Mouse (Mus musculus): ENCODE results near the gene Gm42957. TPM values are rescaled to one million over a fixed set of nuclear protein-coding genes. Genes with fewer than 3 reads are reported as not detected.
A peak's percentile ranks its signal among the peaks of the same experiment; 100 is the strongest.

Gene Gm42957
- polyA plus RNA-seq, 1 experiment, result 0.23 TPM

- H3K27ac ChIP-seq (ENCODE audit: control insufficient read depth, insufficient read depth, low read length), result no peak overlapping the region
- H3K27me3 ChIP-seq (ENCODE audit: control insufficient read depth, insufficient read depth, low read length), result no peaks in the 10 kb centered on the region; the same call in 1 of the 2 replicates
- 95% methylated on average over 4 of the region's 4 CpGs for WGBS
- H3K4me1 ChIP-seq (replicated peaks; ENCODE audit: control insufficient read depth, insufficient read depth, low read length), result no peaks in the 10 kb centered on the region
- no peaks in the 10 kb centered on the region for H3K36me3 ChIP-seq (ENCODE audit: control insufficient read depth, insufficient read depth, low read length)
- TF ChIP-seq CTCF (IDR thresholded peaks at IDR 0.05; ENCODE audit: borderline replicate concordance, control insufficient read depth, extremely low read depth, insufficient read depth, low read length, poor library complexity), result no peak
- no peak for TF ChIP-seq POLR2A (IDR thresholded peaks at IDR 0.05; ENCODE audit: control insufficient read depth, extremely low read depth, insufficient read depth, low read length, poor library complexity)
- no peak for DNase-seq
- H3K4me3 ChIP-seq (ENCODE audit: control insufficient read depth, insufficient read depth, low read length), result no peak overlapping the region
These were observed 28.7 kb upstream of the Gm42957 start for GRCm38 (mm10) chr3:96606618-96607017.

DNA sequence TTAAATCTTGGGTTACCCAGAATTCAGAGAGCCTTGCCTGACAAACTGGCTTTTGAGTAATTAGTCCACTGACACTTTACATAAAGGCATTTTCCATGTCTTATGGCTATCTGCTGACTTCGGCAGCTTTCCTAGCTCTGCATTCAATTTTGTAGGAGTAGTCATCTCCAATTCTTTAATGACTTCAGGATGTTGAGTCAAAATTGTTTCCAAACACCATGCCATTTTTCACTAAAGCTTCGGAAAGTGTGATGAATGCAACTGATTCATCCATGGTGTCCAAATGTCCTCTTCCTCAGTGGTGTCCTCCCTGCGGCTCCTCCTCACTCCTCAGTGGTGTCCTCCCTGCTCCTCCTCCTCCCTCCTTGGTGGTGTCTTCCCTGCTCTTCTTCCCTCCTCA, 17.3 kb upstream of the Gm42957 start:
- Histone ChIP-seq H3K27me3 (ENCODE audit: control insufficient read depth, insufficient read depth, low read length) (no peaks in the 10 kb centered on the region), H3K27ac (ENCODE audit: control insufficient read depth, insufficient read depth, low read length) (no peak overlapping the region), H3K4me1 (replicated peaks; ENCODE audit: control insufficient read depth, insufficient read depth, low read length) (no peaks in the 10 kb centered on the region), H3K36me3 (ENCODE audit: control insufficient read depth, insufficient read depth, low read length) (no peaks in the 10 kb centered on the region; the same call in 1 of the 2 replicates), H3K4me3 (ENCODE audit: control insufficient read depth, insufficient read depth, low read length) (no peak overlapping the region)
- DNase-seq, result no peak
- no peak for TF ChIP-seq POLR2A (IDR thresholded peaks at IDR 0.05; ENCODE audit: control insufficient read depth, extremely low read depth, insufficient read depth, low read length, poor library complexity)
- TF ChIP-seq CTCF (IDR thresholded peaks at IDR 0.05; ENCODE audit: borderline replicate concordance, control insufficient read depth, extremely low read depth, insufficient read depth, low read length, poor library complexity), result no peak
- WGBS, result 96% methylated on average over 3 of the region's 3 CpGs

- H3K27me3 ChIP-seq (ENCODE audit: control insufficient read depth, insufficient read depth, low read length), result no peaks in the 10 kb centered on the region
- H3K36me3 ChIP-seq (ENCODE audit: control insufficient read depth, insufficient read depth, low read length), result no peaks in the 10 kb centered on the region; the same call in 1 of the 2 replicates
- DNase-seq, result no peak
- no peak overlapping the region for H3K4me3 ChIP-seq (ENCODE audit: control insufficient read depth, insufficient read depth, low read length)
- H3K4me1 ChIP-seq (replicated peaks; ENCODE audit: control insufficient read depth, insufficient read depth, low read length), result no peaks in the 10 kb centered on the region
- TF ChIP-seq CTCF (IDR thresholded peaks at IDR 0.05; ENCODE audit: borderline replicate concordance, control insufficient read depth, extremely low read depth, insufficient read depth, low read length, poor library complexity) (no peak), POLR2A (IDR thresholded peaks at IDR 0.05; ENCODE audit: control insufficient read depth, extremely low read depth, insufficient read depth, low read length, poor library complexity) (no peak)
- 97% methylated on average over 4 of the region's 4 CpGs for WGBS
- no peak overlapping the region for H3K27ac ChIP-seq (ENCODE audit: control insufficient read depth, insufficient read depth, low read length)
These were observed 12.1 kb upstream of the Gm42957 start for GRCm38 (mm10) chr3:96623201-96623600.

GRCm38 (mm10) chr3:96629729-96630600, 5.3 kb upstream of the Gm42957 start, which contains the start of gene Rbm8a:
Rbm8a (plus strand) TSS chr3:96629933.
- WGBS, result under 1% methylated on average over 48 of the region's 48 CpGs

DNA sequence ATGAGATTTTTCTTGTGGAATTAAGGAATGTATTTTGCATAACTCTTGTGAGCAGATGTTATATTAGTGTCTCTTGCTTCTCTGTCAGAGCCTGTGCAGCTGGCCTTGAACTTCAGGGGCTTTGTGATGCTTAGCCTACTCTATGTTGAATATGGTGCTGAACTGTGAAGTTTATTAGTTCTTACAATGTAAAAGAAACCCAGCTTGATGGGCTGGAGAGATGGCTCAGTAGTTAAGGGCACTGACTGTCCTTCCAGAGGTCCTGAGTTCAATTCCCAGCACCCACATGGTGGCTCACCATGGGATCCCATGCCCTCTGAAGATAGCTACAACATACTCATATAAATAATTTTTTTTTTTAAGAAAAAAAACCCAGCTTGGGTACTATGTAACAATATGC, 3.2 kb upstream of the Gm42957 start:
- peaks cover 19% of the 10 kb centered on the region for H3K4me1 ChIP-seq (replicated peaks; ENCODE audit: control insufficient read depth, insufficient read depth, low read length)
- no peak overlapping the region for H3K27ac ChIP-seq (ENCODE audit: control insufficient read depth, insufficient read depth, low read length)
- H3K4me3 ChIP-seq (ENCODE audit: control insufficient read depth, insufficient read depth, low read length), result no peak overlapping the region
- TF ChIP-seq POLR2A (IDR thresholded peaks at IDR 0.05; ENCODE audit: control insufficient read depth, extremely low read depth, insufficient read depth, low read length, poor library complexity) (no peak), CTCF (IDR thresholded peaks at IDR 0.05; ENCODE audit: borderline replicate concordance, control insufficient read depth, extremely low read depth, insufficient read depth, low read length, poor library complexity) (no peak)
- peaks cover 5% of the 10 kb centered on the region; the same call in 1 of the 2 replicates for H3K36me3 ChIP-seq (ENCODE audit: control insufficient read depth, insufficient read depth, low read length)
- DNase-seq, result no peak
- no peaks in the 10 kb centered on the region for H3K27me3 ChIP-seq (ENCODE audit: control insufficient read depth, insufficient read depth, low read length)

More at GRCm38 (mm10) chr3:96629729-96630600, 5.3 kb upstream of the Gm42957 start, which contains the start of gene Rbm8a:
- Histone ChIP-seq H3K27me3 (ENCODE audit: control insufficient read depth, insufficient read depth, low read length) (no peaks in the 10 kb centered on the region), H3K27ac (ENCODE audit: control insufficient read depth, insufficient read depth, low read length) (no peak within 1 kb of the TSS), H3K4me3 (ENCODE audit: control insufficient read depth, insufficient read depth, low read length) (peak within 1 kb of the TSS; percentile 95), H3K4me1 (replicated peaks; ENCODE audit: control insufficient read depth, insufficient read depth, low read length) (peaks cover 13% of the 10 kb centered on the region), H3K36me3 (ENCODE audit: control insufficient read depth, insufficient read depth, low read length) (peaks cover 5% of the 10 kb centered on the region; the same call in 1 of the 2 replicates)
- DNase-seq, result peak; percentile 95
- TF ChIP-seq POLR2A (IDR thresholded peaks at IDR 0.05; ENCODE audit: control insufficient read depth, extremely low read depth, insufficient read depth, low read length, poor library complexity) (peak; percentile 84), CTCF (IDR thresholded peaks at IDR 0.05; ENCODE audit: borderline replicate concordance, control insufficient read depth, extremely low read depth, insufficient read depth, low read length, poor library complexity) (peak; percentile 36; the same call in 1 of the 2 replicates)

DNA sequence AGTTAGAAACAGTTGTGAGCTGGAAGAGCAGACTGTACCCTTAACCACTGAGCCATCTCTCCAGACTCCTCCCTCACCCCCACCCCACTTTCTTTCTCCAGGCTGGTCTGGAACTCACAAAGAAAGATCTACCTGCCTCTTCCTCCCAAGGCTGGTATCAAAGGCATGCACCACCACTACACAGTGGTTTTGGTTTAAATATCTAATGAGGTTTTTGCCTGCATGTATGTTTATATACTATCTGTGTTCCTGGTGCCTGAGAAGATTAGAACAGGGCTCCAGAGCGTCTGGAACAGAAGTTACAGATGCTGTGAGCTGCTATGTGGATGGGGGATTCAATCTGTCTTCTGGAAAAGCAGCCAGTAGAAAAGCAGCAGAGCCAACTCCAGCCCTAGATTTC, 1.3 kb upstream of the Gm42957 start:
- no peak overlapping the region for H3K4me3 ChIP-seq (ENCODE audit: control insufficient read depth, insufficient read depth, low read length)
- H3K27ac ChIP-seq (ENCODE audit: control insufficient read depth, insufficient read depth, low read length), result no peak overlapping the region
- no peak for DNase-seq
- TF ChIP-seq CTCF (IDR thresholded peaks at IDR 0.05; ENCODE audit: borderline replicate concordance, control insufficient read depth, extremely low read depth, insufficient read depth, low read length, poor library complexity) (no peak), POLR2A (IDR thresholded peaks at IDR 0.05; ENCODE audit: control insufficient read depth, extremely low read depth, insufficient read depth, low read length, poor library complexity) (no peak)
- 78% methylated on average over 1 of the region's 1 CpGs for WGBS
- peaks cover 18% of the 10 kb centered on the region for H3K4me1 ChIP-seq (replicated peaks; ENCODE audit: control insufficient read depth, insufficient read depth, low read length)
- H3K27me3 ChIP-seq (ENCODE audit: control insufficient read depth, insufficient read depth, low read length), result no peaks in the 10 kb centered on the region
- H3K36me3 ChIP-seq (ENCODE audit: control insufficient read depth, insufficient read depth, low read length), result peaks cover 5% of the 10 kb centered on the region; the same call in 1 of the 2 replicates
